Mouse (Mus musculus) c-Kit-positive CD71-positive TER-119-negative erythroid progenitor cells, embryonic 14.5 days (primary cell): ENCODE measurements around the gene Foxb2.
"Not testable (repeated sequence)": the region's sequence is repeated elsewhere in the genome, so short reads cannot be mapped to it uniquely, and the experiment has no call there.

ENCODE experiments used
- DNase-seq: peaks from one replicate; pipeline ENCODE4 v3.0.0-alpha.2; 2013; ENCODE audit warnings: low read depth

Gene Foxb2

DNA sequence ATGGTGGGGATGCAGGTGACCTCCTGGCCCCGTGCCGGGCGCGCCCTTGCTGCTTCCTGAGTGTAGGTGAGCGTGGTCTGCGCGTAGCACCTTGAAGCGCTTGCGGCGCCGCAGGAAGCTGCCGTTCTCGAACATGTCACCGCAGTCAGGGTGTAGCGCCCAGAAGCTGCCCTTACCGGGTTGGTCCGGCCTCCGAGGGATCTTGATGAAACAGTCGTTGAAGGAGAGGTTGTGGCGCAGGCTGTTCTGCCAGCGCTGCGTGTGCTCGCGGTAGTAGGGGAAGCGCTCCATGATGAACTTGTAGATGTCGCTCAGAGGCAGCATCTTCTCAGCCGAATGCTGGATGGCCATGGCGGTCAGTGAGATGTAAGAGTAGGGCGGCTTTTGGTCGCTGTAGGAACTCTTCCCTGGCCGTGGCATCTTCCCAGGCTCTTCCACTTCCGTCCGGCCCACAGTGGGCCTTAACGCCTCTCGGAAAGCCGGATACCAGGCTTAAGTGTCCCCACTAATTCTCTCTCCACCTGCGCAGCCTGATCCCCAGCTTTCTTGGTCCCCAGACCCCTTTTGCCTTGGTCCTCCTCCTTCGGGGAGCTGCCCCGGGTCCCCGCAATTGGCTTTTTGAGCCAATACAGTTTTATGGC, at the start of gene Foxb2:
Gene Foxb2, minus strand, starts transcription at position 585 of the 641 bp plus-strand sequence.
- no peak for DNase-seq

GRCm38 (mm10) chr19:16911507-16911906, 37.9 kb upstream of the Foxb2 start:
- DNase-seq = no peak

GRCm38 (mm10) chr19:16903106-16903505, 29.5 kb upstream of the Foxb2 start:
- DNase-seq = peak; percentile 6

DNA sequence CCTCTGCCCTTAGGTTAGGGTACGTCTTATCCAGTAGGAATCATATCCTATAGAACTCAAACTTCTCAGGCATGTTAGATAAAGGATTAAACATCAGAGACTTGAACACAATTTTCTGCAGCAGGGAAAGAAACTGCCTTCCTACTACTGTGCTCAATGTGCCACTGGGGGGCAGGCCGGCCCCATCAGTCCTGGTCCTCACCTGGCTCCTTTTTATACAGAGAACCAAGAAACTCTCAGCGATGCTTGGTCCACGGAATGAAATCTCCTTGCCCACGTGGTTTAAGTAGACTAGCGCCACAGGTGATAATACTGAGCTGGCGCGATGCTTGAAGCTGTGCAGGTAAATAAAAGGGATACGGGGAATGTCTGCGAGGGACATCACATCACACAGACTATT, 26.1 kb upstream of the Foxb2 start:
- no peak for DNase-seq

DNA sequence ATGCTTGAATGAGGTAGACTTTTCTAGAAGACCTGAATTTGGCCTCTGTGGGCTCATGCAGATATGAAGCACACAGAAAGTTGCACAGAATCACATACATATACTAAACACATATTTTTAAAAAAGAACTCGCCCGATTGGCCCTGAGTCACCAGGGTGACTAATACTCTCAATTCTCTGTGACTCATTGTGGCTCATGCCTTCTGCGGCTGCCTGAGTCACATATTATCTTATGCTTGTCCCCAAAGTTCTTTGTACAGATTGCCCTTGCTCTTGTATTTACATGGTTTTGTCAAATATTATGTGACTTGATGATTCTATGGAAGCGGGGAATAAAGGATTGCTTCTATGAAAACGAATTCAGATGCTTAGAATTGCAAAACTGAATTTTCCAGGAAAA, 25.0 kb upstream of the Foxb2 start:
- no peak for DNase-seq

GRCm38 (mm10) chr19:16876458-16876770, 2.8 kb upstream of the Foxb2 start:
- DNase-seq = no peak

- no peak for DNase-seq
These were observed 2.2 kb upstream of the Foxb2 start for GRCm38 (mm10) chr19:16875631-16876457.

DNA sequence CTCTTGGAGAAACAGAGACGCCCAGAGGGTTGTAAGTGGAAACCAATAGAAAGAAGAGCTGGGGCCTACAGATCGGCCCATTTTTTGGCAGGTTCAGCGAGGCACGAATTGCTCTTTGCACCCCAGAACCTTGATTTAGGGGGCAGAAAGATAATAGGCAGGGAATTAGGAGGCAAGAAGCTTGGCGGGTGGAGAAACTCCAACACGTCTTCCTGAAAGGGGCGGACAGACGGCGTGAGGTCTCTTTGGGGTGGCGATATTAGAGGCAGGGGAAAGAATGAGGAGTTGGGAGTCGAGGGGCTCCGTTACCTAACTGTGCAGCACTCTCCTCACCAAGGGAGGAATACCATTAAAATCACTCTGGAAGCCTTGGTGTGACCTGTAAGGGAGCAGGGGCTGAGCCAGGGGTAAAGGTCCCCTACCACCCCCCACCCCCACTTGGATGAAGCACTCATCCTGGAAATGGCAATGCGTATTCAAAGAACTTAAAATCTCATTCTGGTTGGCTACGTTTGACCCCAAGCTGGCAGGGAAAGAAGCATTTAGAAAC, 1.5 kb upstream of the Foxb2 start:
- no peak for DNase-seq

- DNase-seq = no peak
These were observed 597 bp upstream of the Foxb2 start for GRCm38 (mm10) chr19:16873942-16874861.

DNA sequence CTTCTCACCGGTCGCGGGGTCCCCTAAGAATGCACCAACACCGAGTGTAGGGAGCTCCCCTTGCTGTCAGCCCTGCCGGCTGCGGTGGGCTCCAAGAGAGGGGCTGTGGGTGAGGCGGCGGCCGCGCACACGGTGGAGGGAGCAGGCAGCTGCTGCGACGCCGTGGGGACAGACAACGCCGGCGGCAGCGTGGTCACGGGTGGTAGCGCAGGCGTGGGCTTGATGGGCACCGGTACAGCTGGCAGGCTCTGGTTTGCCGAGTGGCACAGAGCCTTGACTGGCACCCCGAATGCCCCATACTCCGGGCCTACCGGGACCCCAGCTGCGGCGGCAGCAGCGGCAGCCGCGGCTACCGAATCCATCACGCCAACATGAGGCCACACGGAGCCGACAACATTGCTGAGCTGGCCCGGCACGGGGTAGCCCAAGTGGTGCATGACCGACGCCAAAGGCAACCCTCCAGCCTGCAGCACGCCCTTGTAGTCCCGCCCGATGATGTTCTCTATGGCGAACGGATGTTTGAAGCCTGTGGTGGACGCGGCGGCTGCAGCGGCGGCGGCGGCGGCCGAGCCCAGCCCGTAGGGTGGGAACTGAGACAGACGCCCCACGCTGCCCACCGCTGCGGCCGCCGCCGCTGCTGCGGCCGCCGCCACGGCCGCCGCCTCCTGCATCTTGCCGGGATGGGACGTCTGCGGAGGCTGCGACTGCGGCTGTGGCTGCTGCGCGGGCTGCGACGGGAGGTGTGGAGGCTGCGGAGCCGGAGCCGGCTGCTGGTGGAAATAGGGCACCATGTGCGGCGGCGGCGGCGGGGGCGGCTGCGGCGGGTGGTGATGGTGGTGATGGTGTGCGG, 1.0 kb downstream of the Foxb2 start:
- DNase-seq = no peak

DNA sequence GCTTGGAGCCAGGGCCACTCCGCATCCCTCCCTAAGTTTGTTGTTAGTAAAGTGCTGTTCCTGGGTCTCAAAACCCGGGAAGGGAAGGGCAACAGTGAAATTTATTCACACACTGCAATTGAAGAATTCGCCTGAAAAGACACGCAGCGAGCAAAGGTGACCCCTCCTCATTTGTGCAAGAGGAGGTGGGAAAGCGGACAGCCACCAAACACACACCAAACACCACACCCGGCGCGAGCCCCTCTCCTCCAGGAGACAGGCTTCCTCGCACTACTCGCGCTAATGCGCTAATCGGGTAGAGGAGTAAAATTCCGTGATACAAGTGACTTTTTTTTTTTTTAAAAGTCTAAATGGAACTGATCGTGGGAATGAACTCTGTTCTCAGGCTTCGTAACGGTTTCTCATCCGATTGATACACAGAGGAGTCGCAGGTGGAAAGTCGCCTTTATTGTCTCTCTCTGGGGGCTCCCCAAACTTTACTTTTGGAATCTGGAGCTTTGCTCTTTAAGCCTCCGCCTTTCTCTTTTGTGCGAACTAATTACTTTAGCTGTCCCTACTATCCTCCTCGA, 2.3 kb downstream of the Foxb2 start:
- DNase-seq = no peak

GRCm38 (mm10) chr19:16870501-16871191, 3.0 kb downstream of the Foxb2 start:
- no peak for DNase-seq

DNA sequence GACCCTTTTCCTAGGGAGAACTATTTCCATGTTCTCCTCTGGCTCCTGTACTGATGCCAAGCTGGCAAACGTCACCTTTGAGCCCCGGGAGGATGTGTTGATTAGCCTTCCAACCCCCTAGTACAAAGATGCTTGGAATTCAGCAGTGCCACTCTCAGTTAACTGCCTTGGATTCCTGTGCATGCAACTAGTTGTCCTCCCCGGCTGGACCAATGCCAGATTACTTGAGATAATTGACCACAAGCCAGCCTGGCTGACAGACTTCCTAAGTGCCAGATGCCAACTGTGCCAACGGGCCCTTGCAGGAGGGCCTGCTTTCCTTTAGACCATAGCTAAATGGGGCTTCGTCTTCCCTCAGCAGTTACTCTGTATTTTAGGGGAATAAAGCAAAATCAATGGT, 5.1 kb downstream of the Foxb2 start:
- no peak for DNase-seq

DNA sequence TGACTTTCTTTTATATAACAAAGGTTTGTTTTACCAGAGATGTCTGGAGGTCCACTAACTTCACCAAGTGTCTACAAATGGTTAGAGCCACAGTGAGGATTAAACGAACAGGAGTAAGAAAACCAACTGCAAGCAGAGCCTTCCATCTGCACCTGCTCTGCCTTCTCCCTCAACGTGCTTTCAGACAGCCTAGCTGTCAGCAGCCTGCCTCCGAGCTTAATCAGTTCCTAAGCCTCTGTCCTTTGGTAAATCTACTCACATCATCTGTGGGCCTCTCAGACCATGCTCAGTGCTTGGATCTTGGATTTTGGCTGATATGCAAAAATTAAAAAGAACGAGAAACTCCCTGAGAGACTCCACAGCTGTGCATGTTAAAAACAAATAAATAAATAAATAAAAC, 15.0 kb downstream of the Foxb2 start:
- DNase-seq = no peak

- no peak for DNase-seq
These were observed 16.9 kb downstream of the Foxb2 start for GRCm38 (mm10) chr19:16856752-16857151.

DNA sequence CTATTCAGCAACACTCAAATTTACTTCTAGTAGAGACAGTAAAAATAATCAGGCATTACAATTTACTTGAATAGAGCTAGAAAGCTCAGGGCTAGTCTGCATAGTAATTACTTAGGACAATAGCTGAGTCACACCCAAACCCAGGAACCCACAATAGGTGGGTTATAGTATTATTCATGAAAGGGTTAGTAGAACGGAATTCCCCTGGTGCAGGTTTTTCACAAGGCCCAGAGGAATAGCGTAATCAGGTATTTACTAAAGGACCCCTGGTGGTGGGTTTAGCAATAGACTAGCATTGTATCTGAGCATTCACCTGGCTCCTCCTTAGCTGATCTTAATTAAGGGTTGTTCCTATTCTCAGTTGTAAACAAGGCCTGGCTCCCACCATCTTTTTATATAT, 29.5 kb downstream of the Foxb2 start:
- not testable (repeated sequence) for DNase-seq

GRCm38 (mm10) chr19:16841516-16842249, 31.9 kb downstream of the Foxb2 start:
- no peak for DNase-seq

GRCm38 (mm10) chr19:16841001-16841400, 32.6 kb downstream of the Foxb2 start:
- DNase-seq = no peak

DNA sequence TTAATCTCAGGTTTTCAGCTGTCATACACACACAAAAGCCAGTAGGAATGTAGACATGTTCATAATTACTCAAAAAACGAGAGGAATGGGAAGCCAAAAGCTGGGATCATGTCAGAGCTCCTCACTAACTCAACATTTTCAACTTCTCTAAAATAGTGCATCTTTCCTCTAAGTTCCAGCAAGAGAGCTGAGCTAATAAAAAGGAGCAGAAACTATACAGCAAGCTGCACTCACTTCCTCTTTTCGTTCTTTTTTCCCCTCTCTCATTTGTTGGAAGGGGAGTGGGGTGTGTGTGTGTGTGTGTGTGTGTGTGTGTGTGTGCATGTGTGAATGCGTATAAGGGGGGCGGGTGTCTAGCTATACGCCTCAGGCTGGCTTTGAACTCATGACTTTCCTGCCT, 45.9 kb downstream of the Foxb2 start:
- no peak for DNase-seq

DNA sequence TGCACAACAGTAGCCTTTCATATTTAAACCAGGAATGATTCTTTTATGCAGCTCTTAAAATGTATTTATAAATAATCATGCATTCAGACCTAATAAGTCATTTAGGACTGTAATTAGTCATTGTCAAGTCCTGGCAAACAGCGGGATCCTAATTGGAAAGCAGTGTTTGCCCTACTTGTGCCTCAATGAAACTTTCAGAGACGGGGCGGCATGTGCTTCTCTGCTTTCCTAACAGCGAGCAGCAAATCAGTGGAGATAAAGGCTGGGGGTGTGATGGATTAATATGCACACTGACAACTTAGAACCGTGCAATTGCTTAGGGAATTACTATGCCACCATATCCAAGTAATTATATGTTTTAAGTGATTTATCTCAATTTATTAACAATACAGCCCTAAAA, 48.4 kb downstream of the Foxb2 start:
- DNase-seq = no peak
